Mouse (Mus musculus): ENCODE results near the gene Itpk1.

GRCm38 (mm10) chr12:102597466-102597865, 107.3 kb downstream of the Itpk1 start:
- TF ChIP-seq CTCF (IDR thresholded peaks at IDR 0.05; ENCODE audit: borderline replicate concordance, extremely low read depth, insufficient read depth, insufficient read length) (no peak), POLR2A (IDR thresholded peaks at IDR 0.05; ENCODE audit: borderline replicate concordance, extremely low read depth, insufficient read depth, insufficient read length, poor library complexity, severe bottlenecking) (no peak)
